Mouse (Mus musculus): ENCODE measurements at regions not wholly inside any gene's neighbourhood (a gene's known extent, or its start where the extent isn't known, plus 50 kb on each side); places are given as distances from the start of the nearest gene placed in this dataset.

- TF ChIP-seq MAFK (IDR thresholded peaks at IDR 0.05; ENCODE audit: insufficient read depth, low read depth, low read length) (no peak), HCFC1 (IDR thresholded peaks at IDR 0.05; ENCODE audit: borderline replicate concordance, insufficient read depth, low read length) (no peak), CHD2 (IDR thresholded peaks at IDR 0.05; ENCODE audit: low read depth, low read length) (no peak)
Observed at GRCm38 (mm10) chr4:22667733-22668381, 179.7 kb upstream of the Pou3f2 start.

Data from ES-E14 (cell line).